Mouse (Mus musculus): ENCODE results near the gene Fmo6.

Gene Fmo6

GRCm38 (mm10) chr1:162914932-162915556 is 22.3 kb downstream of the Fmo6 start:
- DNase-seq (ENCODE audit: low spot score): no peak

DNA sequence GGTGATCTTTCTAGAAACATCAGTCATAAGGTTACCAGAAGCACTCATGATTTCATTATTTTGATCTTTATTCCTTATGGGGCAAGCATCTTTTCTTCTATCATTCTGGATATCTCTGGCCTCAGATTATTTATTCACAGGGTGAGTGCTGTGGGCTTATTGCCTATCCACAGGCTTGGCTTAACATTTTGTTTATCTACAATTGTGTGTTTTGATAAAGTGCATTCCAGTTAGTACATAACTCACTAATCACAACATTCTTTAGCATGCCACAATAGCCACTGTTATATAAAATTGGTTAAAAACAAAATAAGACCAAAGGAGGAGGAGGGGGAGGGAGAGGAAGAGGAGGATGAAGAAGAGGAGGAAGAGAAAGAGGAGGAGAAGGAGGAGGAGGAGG is 25.2 kb downstream of the Fmo6 start:
- DNase-seq (ENCODE audit: low spot score): no peak

DNA sequence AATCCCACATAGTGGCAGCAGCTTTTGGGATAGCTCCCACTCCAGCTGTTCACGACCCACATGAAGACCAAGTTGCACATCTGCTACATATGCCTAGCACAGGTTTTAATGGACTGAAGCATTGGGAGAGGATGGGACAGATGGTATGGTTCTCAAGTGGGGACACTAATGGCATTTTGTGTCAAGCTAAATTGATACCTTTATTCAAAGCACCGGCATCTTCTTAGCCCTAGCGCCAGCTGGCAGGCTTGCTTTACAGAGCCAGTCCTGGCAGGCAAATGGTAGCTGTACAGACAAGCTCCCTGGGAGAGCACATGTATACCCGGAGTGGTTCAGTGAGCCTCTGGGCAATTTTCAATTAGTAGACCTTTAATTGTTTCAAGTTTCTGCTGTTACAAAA is 35.4 kb downstream of the Fmo6 start:
- DNase-seq (ENCODE audit: low spot score): no peak

DNA sequence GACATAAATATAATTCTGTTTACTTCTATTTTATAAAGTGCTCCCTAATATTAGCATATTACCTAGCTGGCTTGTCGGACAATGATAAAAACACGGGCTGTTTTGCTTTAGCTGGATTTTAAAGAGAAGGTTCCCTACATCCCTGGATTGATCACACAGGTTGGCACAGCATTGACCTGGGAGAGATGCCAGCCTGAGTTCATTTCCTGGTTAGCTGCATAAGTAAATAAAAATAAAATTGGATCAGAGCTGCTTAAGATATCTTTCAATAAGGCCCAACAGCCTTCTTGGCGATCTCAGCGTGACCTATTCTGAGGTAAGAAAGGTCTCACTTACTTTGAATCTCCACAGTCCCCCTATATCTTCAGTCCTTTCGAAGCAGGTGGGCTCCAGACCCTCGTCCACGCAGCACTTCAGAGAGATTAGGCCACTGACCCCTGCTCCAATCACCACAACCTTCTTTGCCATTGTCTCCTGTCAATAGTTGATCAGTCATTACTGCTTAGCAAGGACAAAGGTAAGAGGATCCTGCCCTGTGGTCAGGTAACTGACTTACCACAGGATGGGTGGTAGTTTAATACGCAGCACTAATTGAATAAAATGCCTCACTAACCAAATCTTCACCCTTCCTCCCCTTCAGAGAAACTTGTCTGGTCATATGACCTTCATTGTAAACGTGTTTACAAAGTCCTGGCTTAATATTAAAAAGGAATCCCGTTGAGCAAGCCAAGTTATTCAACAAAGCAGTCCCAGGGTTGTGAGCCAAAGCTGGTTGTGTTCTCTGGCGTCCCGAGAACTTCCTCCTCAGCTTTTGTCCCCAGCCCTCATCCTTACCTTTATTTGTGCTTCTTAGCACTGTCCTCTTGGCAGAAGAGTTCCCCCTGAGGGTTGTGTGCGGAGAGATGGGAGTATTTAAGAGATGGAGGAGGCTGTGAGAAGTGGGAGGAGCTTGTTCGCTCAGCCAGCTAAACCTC is 39.2 kb downstream of the Fmo6 start, which contains the start of gene Fmo2:
Fmo2 (minus strand) TSS at position 889 of the 974 bp plus-strand sequence.
- DNase-seq (ENCODE audit: low spot score): no peak

GRCm38 (mm10) chr1:162895900-162896299 is 41.4 kb downstream of the Fmo6 start:
- peak; percentile 35 for DNase-seq (ENCODE audit: low spot score)

DNA sequence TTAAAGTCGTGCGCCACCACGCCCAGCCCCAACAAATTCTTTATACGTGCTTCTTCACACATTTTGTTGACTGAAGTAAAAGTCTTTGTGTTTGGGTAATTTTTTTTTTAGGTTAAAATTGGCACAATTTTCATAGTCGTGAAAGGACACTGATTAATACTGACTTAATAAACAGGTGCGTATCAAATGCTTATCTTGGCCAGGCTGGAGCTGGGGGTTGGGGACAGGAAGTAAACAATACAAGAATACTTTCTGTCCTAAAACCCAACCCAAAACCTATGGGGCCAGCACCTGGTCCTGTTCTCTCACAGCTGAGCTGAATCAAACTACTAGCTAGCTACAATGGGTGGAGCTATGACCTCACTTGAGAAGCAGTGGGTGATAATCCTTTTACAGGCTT is 44.3 kb downstream of the Fmo6 start:
- DNase-seq (ENCODE audit: low spot score): no peak

GRCm38 (mm10) chr1:162891980-162892451 is 45.3 kb downstream of the Fmo6 start:
- no peak for DNase-seq (ENCODE audit: low spot score)

- no peak for DNase-seq (ENCODE audit: low spot score)
These were observed 48.7 kb downstream of the Fmo6 start for GRCm38 (mm10) chr1:162888646-162889045.

- DNase-seq (ENCODE audit: low spot score): no peak
These were observed 49.7 kb downstream of the Fmo6 start for GRCm38 (mm10) chr1:162887644-162888043.

DNA sequence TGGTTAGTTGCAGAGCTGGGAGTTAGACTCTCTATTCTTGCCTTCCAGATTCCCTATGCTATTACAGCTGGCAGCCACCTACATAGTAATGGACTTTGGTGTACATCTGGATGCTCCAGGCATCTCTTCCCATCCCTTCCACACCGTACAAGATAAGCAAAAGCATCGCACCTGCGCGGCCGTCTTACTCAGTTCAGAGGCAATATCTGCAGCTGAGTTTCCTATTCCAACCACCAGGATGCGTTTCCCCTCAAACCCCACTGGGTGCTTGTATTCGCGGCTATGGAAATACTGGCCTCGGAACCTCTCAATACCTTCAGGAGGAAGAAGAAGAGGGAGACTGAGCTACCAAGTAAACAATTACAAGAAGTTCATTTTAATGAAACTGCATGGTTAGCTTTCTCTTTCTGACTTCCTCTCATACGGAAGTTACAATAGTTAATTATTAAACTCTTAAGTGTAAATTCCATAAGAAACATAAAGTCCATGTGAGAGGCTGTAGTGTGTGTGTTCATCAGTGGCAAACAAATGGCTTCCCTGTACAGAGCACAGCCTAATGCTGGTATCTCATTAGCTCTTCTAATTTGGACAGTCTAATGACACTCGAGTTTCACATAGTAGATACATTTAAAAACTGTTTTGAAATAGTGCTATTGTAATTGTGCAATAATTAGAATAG is 51.0 kb downstream of the Fmo6 start:
- DNase-seq (ENCODE audit: low spot score): no peak

GRCm38 (mm10) chr1:162882681-162883080 is 54.6 kb downstream of the Fmo6 start:
- DNase-seq (ENCODE audit: low spot score): no peak

DNA sequence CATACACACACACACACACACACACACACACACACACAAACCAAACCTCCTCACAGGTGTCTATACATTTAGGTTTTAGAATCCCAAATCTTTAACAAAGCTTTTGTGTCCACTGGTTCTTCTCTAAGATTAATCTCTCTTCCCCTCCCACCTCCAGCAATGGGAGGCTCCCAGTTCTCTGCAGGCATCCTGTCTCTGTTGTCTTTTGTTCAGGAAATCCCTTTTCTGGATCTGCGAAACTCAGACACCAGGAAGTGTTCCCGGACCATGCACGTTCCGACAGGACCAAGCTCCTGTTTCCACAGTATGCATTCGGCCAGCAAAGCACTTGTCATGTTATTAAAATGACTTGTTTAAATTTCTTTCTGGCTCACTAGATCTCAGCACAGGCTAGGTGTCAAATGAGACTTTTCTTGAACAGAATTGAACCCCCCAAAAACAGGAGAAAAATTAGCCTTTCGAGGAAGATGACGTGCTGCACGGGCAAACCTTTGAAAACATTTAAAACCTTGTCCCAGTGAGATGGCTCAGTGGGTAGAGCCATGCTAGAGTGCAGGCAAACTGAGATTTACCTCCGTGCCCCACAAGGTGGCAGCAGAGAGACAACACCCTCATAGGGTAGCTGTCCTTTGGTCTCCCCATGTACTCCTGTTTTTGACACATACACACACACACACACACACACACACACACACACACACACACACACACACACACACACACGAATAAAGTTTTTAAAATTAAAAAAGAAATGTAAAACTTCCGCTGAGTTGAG is 57.5 kb downstream of the Fmo6 start:
- DNase-seq (ENCODE audit: low spot score): no peak

- DNase-seq (ENCODE audit: low spot score): no peak
These were observed 62.2 kb downstream of the Fmo6 start for GRCm38 (mm10) chr1:162875091-162875490.

DNA sequence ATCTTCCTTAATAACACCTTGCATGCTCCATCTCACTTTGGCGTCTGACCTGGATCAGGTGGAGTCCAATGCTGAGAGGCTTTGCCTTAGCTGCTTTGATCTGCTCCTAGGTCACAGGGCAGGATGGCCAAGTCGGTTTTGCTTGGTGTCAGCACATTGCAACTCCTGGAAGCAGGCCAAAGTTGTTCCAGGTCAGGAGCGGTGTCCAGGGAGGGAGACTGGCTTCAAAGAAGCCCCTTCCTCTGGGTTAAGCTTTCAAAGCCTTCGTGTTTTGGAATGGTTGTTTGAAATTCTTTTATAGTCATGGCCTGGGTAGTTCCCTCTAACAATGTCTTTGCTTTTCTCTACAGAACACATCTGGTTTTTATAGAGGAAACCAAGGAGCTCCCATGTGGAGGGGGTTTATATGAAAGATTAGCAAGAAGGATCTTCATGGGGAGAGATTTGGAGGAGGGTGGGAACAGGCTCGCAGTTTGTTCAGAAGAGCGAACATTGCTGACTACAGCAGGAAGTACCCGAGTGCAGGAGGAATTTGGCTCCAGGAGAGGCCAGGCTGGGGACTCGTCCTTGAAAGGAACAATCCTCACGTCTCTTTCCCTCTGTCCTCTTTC is 65.5 kb downstream of the Fmo6 start:
- no peak for DNase-seq (ENCODE audit: low spot score)

DNA sequence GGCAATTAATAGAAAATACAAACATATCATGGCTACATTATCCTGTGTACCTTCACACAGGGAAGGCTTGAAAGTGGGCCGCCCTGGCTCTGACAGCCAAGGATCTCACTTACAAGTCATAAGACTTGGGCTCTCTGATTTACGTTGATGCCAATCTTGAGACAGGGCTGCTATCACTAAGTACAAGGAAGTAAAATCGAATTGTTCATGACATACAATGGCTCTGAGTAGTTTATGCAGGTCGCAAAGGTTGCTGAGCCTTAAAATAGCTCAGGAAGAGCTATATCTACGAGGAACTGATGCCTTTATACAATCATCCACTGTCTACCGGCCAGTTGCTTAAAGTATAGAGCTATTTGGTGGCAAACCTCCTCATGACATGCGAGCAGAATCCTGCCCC is 66.3 kb downstream of the Fmo6 start:
- DNase-seq (ENCODE audit: low spot score): no peak

- no peak for DNase-seq (ENCODE audit: low spot score)
These were observed 69.9 kb downstream of the Fmo6 start for GRCm38 (mm10) chr1:162867396-162867795.
